In the genomic region with DNA sequence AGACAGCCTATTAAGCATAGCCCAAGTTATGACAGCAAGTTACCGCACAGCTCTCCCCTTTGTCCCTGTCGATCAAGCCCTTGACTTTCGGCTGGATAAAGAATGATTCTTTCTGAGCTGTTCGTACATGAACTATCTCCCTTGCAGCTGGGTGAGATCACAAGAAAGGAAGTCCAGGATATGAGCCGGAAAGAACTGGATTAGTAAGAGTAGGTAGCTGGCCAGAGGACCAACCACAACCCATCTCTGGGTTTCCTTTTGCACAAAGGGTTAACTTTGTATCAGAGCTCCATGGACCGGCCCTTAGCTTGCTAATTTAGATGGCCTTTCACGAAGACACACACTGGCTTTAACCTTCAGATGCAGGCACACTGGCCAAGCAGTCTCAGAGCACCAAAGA, we compare ENCODE assay signal across 21 mouse cellular contexts.
A peak's percentile ranks its signal among the peaks of the same experiment; 100 is the strongest.
DNase-seq lines count a peak whose midpoint lies in the region; ATAC-seq and TF ChIP-seq lines count a peak whose summit lies in the region.
"Had no signal": no experiment of that assay in that cellular context is flagged by ENCODE, and none has a peak within 500 bp of the region (broad histone marks: within the 10 kb centered on the region; RNA-seq: fewer than 3 reads in every experiment).

No protein-coding gene starts in this region.

- H3K27ac ChIP-seq in hindbrain, embryonic 10.5 days: 0 out of 2 replicates have a peak overlapping the region, but pooled peaks have one; percentile 16
- H3K27ac ChIP-seq in hindbrain, embryonic 14.5 days: no peak overlapping the region
- H3K27ac ChIP-seq in lung, embryonic 14.5 days (ENCODE audit: low read depth): peak overlapping the region; percentile 76
- H3K27ac ChIP-seq in midbrain, embryonic 11.5 days (ENCODE audit: low read depth, low read length): no peak overlapping the region
- H3K27ac ChIP-seq in midbrain, embryonic 10.5 days (replicated peaks): no peak overlapping the region
- H3K27ac ChIP-seq in limb, embryonic 10.5 days: no peak overlapping the region
- H3K27ac ChIP-seq: embryonic facial prominence, embryonic 10.5 days; heart, embryonic 13.5 days had no signal

- no peak overlapping the region for H3K9ac ChIP-seq in hindbrain, embryonic 14.5 days
- no peak overlapping the region for H3K9ac ChIP-seq in lung, embryonic 14.5 days
- no peak overlapping the region for H3K9ac ChIP-seq in midbrain, embryonic 11.5 days (ENCODE audit: low read length)
- H3K9ac ChIP-seq: heart, embryonic 13.5 days had no signal

- no peak overlapping the region for H3K4me3 ChIP-seq in hindbrain, embryonic 10.5 days
- H3K4me3 ChIP-seq in hindbrain, embryonic 14.5 days (replicated peaks; ENCODE audit: low read length): no peak overlapping the region
- H3K4me3 ChIP-seq in lung, embryonic 14.5 days (ENCODE audit: low read depth, low read length): no peak overlapping the region
- no peak overlapping the region for H3K4me3 ChIP-seq in lung, adult 2 months (replicated peaks; ENCODE audit: extremely low read depth, low read depth, low read length)
- no peak overlapping the region for H3K4me3 ChIP-seq in midbrain, embryonic 11.5 days (ENCODE audit: low read depth, low read length)
- no peak overlapping the region for H3K4me3 ChIP-seq in midbrain, embryonic 10.5 days
- no peak overlapping the region for H3K4me3 ChIP-seq in limb, embryonic 10.5 days
- H3K4me3 ChIP-seq: embryonic facial prominence, embryonic 10.5 days; heart, embryonic 13.5 days had no signal

- no peak overlapping the region for H3K4me2 ChIP-seq in hindbrain, embryonic 14.5 days (replicated peaks)
- no peak overlapping the region for H3K4me2 ChIP-seq in lung, embryonic 14.5 days
- no peak overlapping the region for H3K4me2 ChIP-seq in midbrain, embryonic 11.5 days
- H3K4me2 ChIP-seq: heart, embryonic 13.5 days had no signal

- no peak for ATAC-seq in hindbrain, embryonic 14.5 days (ENCODE audit: low FRiP score)
- no peak for ATAC-seq in lung, embryonic 14.5 days (ENCODE audit: insufficient read depth)
- ATAC-seq in midbrain, embryonic 11.5 days (ENCODE audit: low FRiP score): no peak
- ATAC-seq: CD4-positive, CD25-positive, alpha-beta regulatory T cell, adult 4 months; forebrain, embryonic 14.5 days; intestine, embryonic 16.5 days had no signal

- peaks cover 23% of the 10 kb centered on the region for H3K4me1 ChIP-seq in hindbrain, embryonic 10.5 days (replicated peaks)
- H3K4me1 ChIP-seq in hindbrain, embryonic 14.5 days (replicated peaks; ENCODE audit: control insufficient read depth, insufficient read depth, low read length): 0 out of 2 replicates have a peak, but pooled peaks cover 8% of the 10 kb centered on the region
- H3K4me1 ChIP-seq in lung, embryonic 14.5 days (ENCODE audit: insufficient read depth): peaks cover 8% of the 10 kb centered on the region; the same call in 1 of the 2 replicates
- peaks cover 9% of the 10 kb centered on the region for H3K4me1 ChIP-seq in lung, adult 2 months (ENCODE audit: control insufficient read depth, insufficient read depth, low read length)
- H3K4me1 ChIP-seq in midbrain, embryonic 11.5 days (ENCODE audit: control insufficient read depth, insufficient read depth, low read length): no peaks in the 10 kb centered on the region
- peaks cover 19% of the 10 kb centered on the region for H3K4me1 ChIP-seq in midbrain, embryonic 10.5 days
- peaks cover 23% of the 10 kb centered on the region for H3K4me1 ChIP-seq in limb, embryonic 10.5 days

- H3K9me3 ChIP-seq in hindbrain, embryonic 10.5 days: no peaks in the 10 kb centered on the region
- H3K9me3 ChIP-seq in hindbrain, embryonic 14.5 days (ENCODE audit: control insufficient read depth, low read length): no peaks in the 10 kb centered on the region
- no peaks in the 10 kb centered on the region for H3K9me3 ChIP-seq in lung, embryonic 14.5 days (ENCODE audit: low read depth, low read length)
- H3K9me3 ChIP-seq in midbrain, embryonic 11.5 days (ENCODE audit: control insufficient read depth, low read length): no peaks in the 10 kb centered on the region
- H3K9me3 ChIP-seq in midbrain, embryonic 10.5 days (replicated peaks): no peaks in the 10 kb centered on the region
- H3K9me3 ChIP-seq in limb, embryonic 10.5 days (replicated peaks): no peaks in the 10 kb centered on the region
- H3K9me3 ChIP-seq: embryonic facial prominence, embryonic 10.5 days; G1E had no signal

- 78% methylated on average over 7 of the region's 7 CpGs for WGBS in hindbrain, embryonic 10.5 days
- WGBS in hindbrain, embryonic 14.5 days: 70% methylated on average over 7 of the region's 7 CpGs
- 35% methylated on average over 7 of the region's 7 CpGs for WGBS in lung, embryonic 14.5 days
- 29% methylated on average over 7 of the region's 7 CpGs for WGBS in lung, adult 2 months
- 81% methylated on average over 7 of the region's 7 CpGs for WGBS in midbrain, embryonic 11.5 days
- WGBS in midbrain, embryonic 10.5 days: 82% methylated on average over 7 of the region's 7 CpGs
- 77% methylated on average over 7 of the region's 7 CpGs for WGBS in limb, embryonic 10.5 days

- TF ChIP-seq POLR2A in lung, adult 2 months (IDR thresholded peaks at IDR 0.05; ENCODE audit: borderline replicate concordance, extremely low read depth, low read depth, low read length): no peak

- no peaks in the 10 kb centered on the region for H3K27me3 ChIP-seq in hindbrain, embryonic 10.5 days (ENCODE audit: insufficient read depth, poor library complexity, severe bottlenecking)
- no peaks in the 10 kb centered on the region for H3K27me3 ChIP-seq in hindbrain, embryonic 14.5 days (ENCODE audit: control insufficient read depth, insufficient read depth, low read length)
- no peaks in the 10 kb centered on the region for H3K27me3 ChIP-seq in lung, embryonic 14.5 days (ENCODE audit: insufficient read depth, low read length)
- H3K27me3 ChIP-seq in midbrain, embryonic 11.5 days (ENCODE audit: control insufficient read depth, insufficient read depth, low read length): no peaks in the 10 kb centered on the region
- no peaks in the 10 kb centered on the region for H3K27me3 ChIP-seq in midbrain, embryonic 10.5 days (ENCODE audit: low read depth, poor library complexity, severe bottlenecking)
- no peaks in the 10 kb centered on the region for H3K27me3 ChIP-seq in limb, embryonic 10.5 days (ENCODE audit: low read depth, poor library complexity, severe bottlenecking)
- H3K27me3 ChIP-seq: heart, embryonic 13.5 days had no signal

- DNase-seq in hindbrain, embryonic 10.5 days (ENCODE audit: low spot score): no peak
- DNase-seq in hindbrain, embryonic 14.5 days (ENCODE audit: low spot score): no peak
- DNase-seq in lung, embryonic 14.5 days: peak; percentile 51
- DNase-seq in lung, adult 2 months: no peak
- peak; percentile 47 for DNase-seq in midbrain, embryonic 11.5 days (ENCODE audit: low spot score, missing footprints)
- DNase-seq in midbrain, embryonic 10.5 days (ENCODE audit: low spot score): no peak
- no peak for DNase-seq in limb, embryonic 10.5 days (ENCODE audit: low spot score)
- DNase-seq: adrenal gland, adult 8-10 months; adrenal gland, postnatal 36 days; B cell, adult 2 months; cerebellum, adult 2 months; cerebellum, postnatal 10 days; gastrocnemius, postnatal 36 days; heart, adult 18-20 months; heart, postnatal 36 days had no signal

- TF ChIP-seq CTCF in lung, embryonic 14.5 days (IDR thresholded peaks at IDR 0.05; ENCODE audit: low read depth): no peak
- TF ChIP-seq CTCF in lung, adult 2 months (IDR thresholded peaks at IDR 0.05; ENCODE audit: insufficient read depth, low read length): no peak

- no peaks in the 10 kb centered on the region for H3K36me3 ChIP-seq in hindbrain, embryonic 10.5 days
- no peaks in the 10 kb centered on the region for H3K36me3 ChIP-seq in hindbrain, embryonic 14.5 days (replicated peaks; ENCODE audit: control insufficient read depth, insufficient read depth)
- no peaks in the 10 kb centered on the region for H3K36me3 ChIP-seq in lung, embryonic 14.5 days (ENCODE audit: insufficient read depth)
- H3K36me3 ChIP-seq in midbrain, embryonic 11.5 days (ENCODE audit: control insufficient read depth, insufficient read depth, low read length): no peaks in the 10 kb centered on the region
- H3K36me3 ChIP-seq in midbrain, embryonic 10.5 days: no peaks in the 10 kb centered on the region
- no peaks in the 10 kb centered on the region for H3K36me3 ChIP-seq in limb, embryonic 10.5 days
- H3K36me3 ChIP-seq: embryonic facial prominence, embryonic 10.5 days; G1E; heart, embryonic 13.5 days had no signal

Comparison
In these comparisons a context has a peak if more than half of its experiments do, and no peak if none do; other contexts are left out.
1. DNase-seq: peak in lung, embryonic 14.5 days (single experiment) and midbrain, embryonic 11.5 days (single experiment); none in hindbrain, embryonic 10.5 days (single experiment), hindbrain, embryonic 14.5 days (single experiment), lung, adult 2 months (single experiment), midbrain, embryonic 10.5 days (single experiment) and limb, embryonic 10.5 days (single experiment).
2. H3K27ac ChIP-seq: peak in hindbrain, embryonic 10.5 days (single experiment) and lung, embryonic 14.5 days (single experiment); none in hindbrain, embryonic 14.5 days (single experiment), midbrain, embryonic 11.5 days (single experiment), midbrain, embryonic 10.5 days (single experiment) and limb, embryonic 10.5 days (single experiment).